Mouse (Mus musculus) CH12.LX (cell line): ENCODE data around the gene Trim40. TPM values are rescaled to one million over a fixed set of nuclear protein-coding genes. Genes with fewer than 3 reads are reported as not detected.

Source experiments
- DNase-seq: peaks from one replicate; pipeline ENCODE4 v3.0.0-alpha.2; 2013; ENCODE audit errors: extremely low read depth
- H3K27ac ChIP-seq: 2 replicates; pipeline ENCODE4 v1.5.1; 2012; ENCODE audit warnings: low read depth, mild to moderate bottlenecking, control low read depth, moderate library complexity; ENCODE audit not compliant: insufficient read depth
- H3K27me3 ChIP-seq: replicated peaks from 2 replicates; pipeline ENCODE3; 2012; ENCODE audit warnings: inconsistent platforms
- H3K36me3 ChIP-seq, 2 experiments: replicated peaks in 1 of 2; 2 replicates each; pipeline versions ENCODE3 to v1.6.1; 2012; ENCODE audit warnings: inconsistent platforms in 1 of 2, low read length in 1 of 2, mild to moderate bottlenecking in 1 of 2, mixed read lengths in 1 of 2, moderate library complexity in 1 of 2; ENCODE audit not compliant: control insufficient read depth in 1 of 2, insufficient read depth in 1 of 2
- H3K4me1 ChIP-seq, 2 experiments: 2 replicates each; pipeline ENCODE4 v1.6.1; 2012; ENCODE audit warnings: inconsistent platforms in 1 of 2, moderate library complexity in 1 of 2; ENCODE audit not compliant: insufficient read depth in 2 of 2, control insufficient read depth in 1 of 2
- H3K4me2 ChIP-seq: 2 replicates; pipeline ENCODE4 v1.6.1; 2012; ENCODE audit warnings: low read depth, mild to moderate bottlenecking, control low read depth; ENCODE audit not compliant: poor library complexity, insufficient read depth, severe bottlenecking
- H3K4me3 ChIP-seq, 3 experiments: fragments of 150-350 bp in 1 of 3; sonication (generic) in 1 of 3; replicated peaks in 1 of 3; 2 replicates each; pipeline versions ENCODE3 to v1.5.1; 2011 to 2012; ENCODE audit warnings: low read depth in 2 of 3, low read length in 2 of 3, mild to moderate bottlenecking in 2 of 3, moderate library complexity in 2 of 3, control low read depth in 1 of 3, improper control_type of control experiment in 1 of 3, inconsistent platforms in 1 of 3, mixed read lengths in 1 of 3; ENCODE audit not compliant: poor library complexity in 1 of 3
- H3K79me2 ChIP-seq: replicated peaks from 2 replicates; pipeline ENCODE4 v1.6.1; 2012; ENCODE audit warnings: mild to moderate bottlenecking, moderate library complexity; ENCODE audit not compliant: control insufficient read depth, poor library complexity, insufficient read depth, severe bottlenecking; ENCODE audit errors: extremely low read depth
- H3K9ac ChIP-seq: 2 replicates; pipeline ENCODE4 v1.6.1; 2012; ENCODE audit warnings: low read depth, mild to moderate bottlenecking, control low read depth, moderate library complexity; ENCODE audit not compliant: insufficient read depth
- H3K9me3 ChIP-seq: replicated peaks from 2 replicates; pipeline ENCODE3; 2012; ENCODE audit warnings: low read length, inconsistent platforms, mixed read lengths
- BHLHE40 ChIP-seq: IDR thresholded peaks from 2 replicates; pipeline ENCODE4 v1.6.1; 2011; ENCODE audit warnings: mild to moderate bottlenecking, low read depth, low read length, improper control_type of control experiment
- CHD1 ChIP-seq: IDR thresholded peaks from 2 replicates; pipeline ENCODE4 v1.6.1; 2012; ENCODE audit warnings: low read depth, low read length, improper control_type of control experiment, inconsistent platforms
- CHD2 ChIP-seq: IDR thresholded peaks from 2 replicates; pipeline ENCODE4 v1.6.1; 2011; ENCODE audit warnings: low read length, improper control_type of control experiment
- CTCF ChIP-seq, 2 experiments: IDR thresholded peaks in 1 of 2; conservative IDR thresholded peaks in 1 of 2; 2 replicates each; pipeline ENCODE4 v1.5.1; 2011 to 2012; ENCODE audit warnings: low read depth in 2 of 2, low read length in 2 of 2, improper control_type of control experiment in 1 of 2, inconsistent platforms in 1 of 2, mild to moderate bottlenecking in 1 of 2, moderate library complexity in 1 of 2
- ELF1 ChIP-seq: IDR thresholded peaks from 2 replicates; pipeline ENCODE4 v1.6.1; 2014; ENCODE audit warnings: low read depth, mild to moderate bottlenecking, inconsistent platforms, low read length, improper control_type of control experiment
- ETS1 ChIP-seq: conservative IDR thresholded peaks from 2 replicates; pipeline ENCODE4 v1.6.1; 2012; ENCODE audit warnings: low read depth, mild to moderate bottlenecking, inconsistent platforms, low read length, improper control_type of control experiment, moderate library complexity
- HCFC1 ChIP-seq: IDR thresholded peaks from 2 replicates; pipeline ENCODE4 v1.6.1; 2012; ENCODE audit warnings: low read depth, mild to moderate bottlenecking, inconsistent platforms, low read length, improper control_type of control experiment
- JUN ChIP-seq: IDR thresholded peaks from 2 replicates; pipeline ENCODE4 v1.6.1; 2011; ENCODE audit warnings: low read depth, mild to moderate bottlenecking, low read length, improper control_type of control experiment, moderate library complexity; ENCODE audit not compliant: insufficient read depth
- JUND ChIP-seq: conservative IDR thresholded peaks from 2 replicates; pipeline ENCODE4 v1.6.1; 2011; ENCODE audit warnings: low read depth, low read length, improper control_type of control experiment
- MAFK ChIP-seq: IDR thresholded peaks from 2 replicates; pipeline ENCODE4 v1.6.1; 2011; ENCODE audit warnings: low read length, improper control_type of control experiment; ENCODE audit not compliant: insufficient replicate concordance
- MAX ChIP-seq: IDR thresholded peaks from 2 replicates; pipeline ENCODE4 v1.6.1; 2011; ENCODE audit warnings: low read length, improper control_type of control experiment
- MEF2A ChIP-seq: IDR thresholded peaks from 2 replicates; pipeline ENCODE4 v1.6.1; 2014; ENCODE audit warnings: low read depth, mild to moderate bottlenecking, inconsistent platforms, low read length, improper control_type of control experiment, borderline replicate concordance
- MXI1 ChIP-seq: IDR thresholded peaks from 2 replicates; pipeline ENCODE4 v1.6.1; 2011; ENCODE audit warnings: mild to moderate bottlenecking, low read depth, low read length, improper control_type of control experiment
- MYC ChIP-seq: IDR thresholded peaks from 2 replicates; pipeline ENCODE4 v1.6.1; 2011; ENCODE audit warnings: low read depth, mild to moderate bottlenecking, improper control_type of control experiment, low read length
- NRF1 ChIP-seq: IDR thresholded peaks from 2 replicates; pipeline ENCODE4 v1.6.1; 2014; ENCODE audit warnings: low read depth, mild to moderate bottlenecking, inconsistent platforms, low read length, improper control_type of control experiment, moderate library complexity
- PAX5 ChIP-seq: IDR thresholded peaks from 2 replicates; pipeline ENCODE4 v1.6.1; 2012; ENCODE audit warnings: low read length, inconsistent platforms, mixed read lengths
- POLR2A ChIP-seq: IDR thresholded peaks from 2 replicates; pipeline ENCODE4 v1.6.1; 2011; ENCODE audit warnings: low read depth, mild to moderate bottlenecking, improper control_type of control experiment, low read length
- RAD21 ChIP-seq: IDR thresholded peaks from 2 replicates; pipeline ENCODE4 v1.6.1; 2011; ENCODE audit warnings: low read depth, mild to moderate bottlenecking, low read length, improper control_type of control experiment, moderate library complexity
- TBP ChIP-seq: conservative IDR thresholded peaks from 2 replicates; pipeline ENCODE4 v1.6.1; 2011; ENCODE audit warnings: low read depth, low read length, improper control_type of control experiment
- TCF12 ChIP-seq: IDR thresholded peaks from 2 replicates; pipeline ENCODE4 v1.6.1; 2014; ENCODE audit warnings: low read depth, mild to moderate bottlenecking, inconsistent platforms, low read length, improper control_type of control experiment
- UBTF ChIP-seq: IDR thresholded peaks from 2 replicates; pipeline ENCODE4 v1.6.1; 2012; ENCODE audit warnings: low read depth, mild to moderate bottlenecking, inconsistent platforms, low read length, improper control_type of control experiment, moderate library complexity
- USF1 ChIP-seq: IDR thresholded peaks from 2 replicates; pipeline ENCODE4 v1.6.1; 2014; ENCODE audit warnings: low read depth, mild to moderate bottlenecking, inconsistent platforms, low read length, improper control_type of control experiment
- USF2 ChIP-seq: conservative IDR thresholded peaks from 2 replicates; pipeline ENCODE4 v1.6.1; 2011; ENCODE audit warnings: low read depth, low read length, improper control_type of control experiment
- ZC3H11A ChIP-seq: IDR thresholded peaks from 2 replicates; pipeline ENCODE4 v1.6.1; 2012; ENCODE audit warnings: low read depth, mild to moderate bottlenecking, inconsistent platforms, low read length, improper control_type of control experiment
- ZNF384 ChIP-seq: IDR thresholded peaks from 2 replicates; pipeline ENCODE4 v1.6.1; 2012; ENCODE audit warnings: low read depth, low read length, improper control_type of control experiment, inconsistent platforms
- dilution Hi-C: fragments of 300-500 bp; cut with MboI; formaldehyde crosslinking; loops from 2 replicates; pipeline ENCODE4 v1.14.3; 2020; ENCODE audit warnings: low sequenced_read_pairs; ENCODE audit not compliant: extremely low pct_unique_long_range_greater_than_20kb, extremely low pct_ligation_motif_present
- in situ Hi-C: fragments of 300-500 bp; cut with MboI; formaldehyde crosslinking; loops from 3 replicates; pipeline ENCODE4 v1.14.3; 2019; ENCODE audit warnings: low sequenced_read_pairs, low pct_ligation_motif_present, low pct_unique_long_range_greater_than_20kb, mixed read lengths
- polyA plus RNA-seq: library from polyadenylated mRNA; unstranded; fragments of >175 nt; gene quantifications from 2 replicates; pipeline ENCODE4 v1.2.1, GENCODE M21; 2012; ENCODE audit warnings: low read depth; ENCODE audit not compliant: insufficient read length
- total RNA-seq, 2 experiments: library from RNA; depleted of rRNA; stranded (reverse); fragments of 300-350 nt in 1 of 2; fragments of >200 nt in 1 of 2; gene quantifications; 2 replicates each; pipeline ENCODE4 v1.2.3; 2012 to 2014

Gene Trim40
- total and polyA plus RNA-seq, 3 experiments, result 0.14 TPM; not detected in 2

- H3K9me3 ChIP-seq, result no peaks in the 10 kb centered on the region
- no peak overlapping the region for H3K9ac ChIP-seq
- peaks cover 0 to 12% of the 10 kb centered on the region in 2 experiments; a peak in 3 of 4 replicates for H3K4me1 ChIP-seq
- no peak for DNase-seq
- H3K27ac ChIP-seq, result no peak overlapping the region
- TF ChIP-seq RAD21, result no peak
- TF ChIP-seq ZC3H11A, result no peak
- TF ChIP-seq TCF12, result no peak
- no peak for TF ChIP-seq MAFK
- TF ChIP-seq POLR2A, result no peak
- TF ChIP-seq PAX5, result no peak
- TF ChIP-seq ELF1, result no peak
- TF ChIP-seq ZNF384, result no peak
- TF ChIP-seq CHD2, result no peak
- TF ChIP-seq JUND, result no peak
- no peak for TF ChIP-seq MAX
- no peak for TF ChIP-seq MXI1
- H3K4me3 ChIP-seq, result no peak overlapping the region
- in situ Hi-C loops (no loop called here), dilution Hi-C loops (no loop called here)
- no peaks in the 10 kb centered on the region for H3K79me2 ChIP-seq
- peaks cover 10% of the 10 kb centered on the region for H3K27me3 ChIP-seq
- no peak overlapping the region for H3K4me2 ChIP-seq
- no peaks in the 10 kb centered on the region for H3K36me3 ChIP-seq
Observed at GRCm38 (mm10) chr17:36930233-36930632, 40.3 kb upstream of the Trim40 start.

- TF ChIP-seq ZC3H11A, result no peak
- TF ChIP-seq CTCF (conservative IDR thresholded peaks at IDR 0.05 in 1 of 2, IDR thresholded peaks at IDR 0.05 in 1 of 2; ENCODE audit: low read depth in 2 of 2, low read length in 2 of 2), result no peak
- TF ChIP-seq CHD1, result no peak
- no peak for TF ChIP-seq TBP
- TF ChIP-seq POLR2A, result no peak
- TF ChIP-seq MEF2A, result no peak
- no peak for TF ChIP-seq USF1
- no peak for TF ChIP-seq HCFC1
- TF ChIP-seq ETS1, result no peak
- TF ChIP-seq BHLHE40, result no peak
- TF ChIP-seq NRF1, result no peak
- TF ChIP-seq UBTF, result no peak
- TF ChIP-seq JUN, result no peak
- TF ChIP-seq MYC, result no peak
- no peak for TF ChIP-seq USF2
- in situ Hi-C loops (no loop called here), dilution Hi-C loops (no loop called here)
- Histone ChIP-seq H3K36me3 (no peaks in the 10 kb centered on the region), H3K79me2 (no peaks in the 10 kb centered on the region), H3K4me2 (no peak overlapping the region), H3K9me3 (no peaks in the 10 kb centered on the region), H3K4me3 (no peak overlapping the region), H3K27ac (no peak overlapping the region), H3K9ac (no peak overlapping the region), H3K4me1 (peaks cover 0 to 12% of the 10 kb centered on the region in 2 experiments; a peak in 3 of 4 replicates), H3K27me3 (peaks cover 12% of the 10 kb centered on the region)
- no peak for DNase-seq
Observed at GRCm38 (mm10) chr17:36929236-36929932, 39.5 kb upstream of the Trim40 start.
